Mouse (Mus musculus) T-helper 2 cell (primary cell): Measurements from ENCODE around the gene Higd2a.
"Not testable (repeated sequence)": the region's sequence is repeated elsewhere in the genome, so short reads cannot be mapped to it uniquely, and the experiment has no call there.

Source experiments
- in situ Hi-C: fragments of 300-600 bp; cut with MboI, MseI; formaldehyde crosslinking; loops from one replicate; pipeline ENCODE4 v1.15.1; 2025; ENCODE audit warnings: high pct_unique_total_duplicates

Higd2a gene

GRCm38 (mm10) chr13:54581385-54581784 lies 8.6 kb upstream of the Higd2a start:
- in situ Hi-C loops = no loop called here

- in situ Hi-C loops = no loop called here
These were observed 7.9 kb upstream of the Higd2a start for GRCm38 (mm10) chr13:54582126-54582525.

- in situ Hi-C loops = no loop called here
These were observed 7.1 kb upstream of the Higd2a start for GRCm38 (mm10) chr13:54582860-54583259.

GRCm38 (mm10) chr13:54585831-54586230 lies 4.2 kb upstream of the Higd2a start:
- in situ Hi-C loops = no loop called here

- in situ Hi-C loops = no loop called here
These were observed 502 bp upstream of the Higd2a start for GRCm38 (mm10) chr13:54589414-54589995.

GRCm38 (mm10) chr13:54591776-54592356 lies 1.9 kb downstream of the Higd2a start:
- in situ Hi-C loops = no loop called here

- in situ Hi-C loops = no loop called here
These were observed 3.6 kb downstream of the Higd2a start for GRCm38 (mm10) chr13:54593617-54594016.

GRCm38 (mm10) chr13:54596107-54596690 lies 6.2 kb downstream of the Higd2a start:
- in situ Hi-C loops = no loop called here

- in situ Hi-C loops = no loop called here
These were observed 6.9 kb downstream of the Higd2a start for GRCm38 (mm10) chr13:54596870-54597269.

- in situ Hi-C loops = no loop called here
These were observed 8.7 kb downstream of the Higd2a start for GRCm38 (mm10) chr13:54598622-54599143.

GRCm38 (mm10) chr13:54602639-54603111 lies 12.7 kb downstream of the Higd2a start:
- in situ Hi-C loops = no loop called here

- in situ Hi-C loops = no loop called here
These were observed 13.5 kb downstream of the Higd2a start for GRCm38 (mm10) chr13:54603501-54603900.

GRCm38 (mm10) chr13:54604221-54604620 lies 14.2 kb downstream of the Higd2a start:
- in situ Hi-C loops = no loop called here

- in situ Hi-C loops = no loop called here
These were observed 15.4 kb downstream of the Higd2a start for GRCm38 (mm10) chr13:54605426-54605825.

GRCm38 (mm10) chr13:54607204-54607603 lies 17.2 kb downstream of the Higd2a start:
- in situ Hi-C loops = no loop called here

- in situ Hi-C loops = no loop called here
These were observed 18.0 kb downstream of the Higd2a start for GRCm38 (mm10) chr13:54608002-54608401.

GRCm38 (mm10) chr13:54608666-54609065 lies 18.7 kb downstream of the Higd2a start:
- in situ Hi-C loops = no loop called here

- in situ Hi-C loops = no loop called here
These were observed 19.3 kb downstream of the Higd2a start for GRCm38 (mm10) chr13:54609301-54609700.

GRCm38 (mm10) chr13:54610613-54610971 lies 20.6 kb downstream of the Higd2a start:
- in situ Hi-C loops = no loop called here

- in situ Hi-C loops = no loop called here
These were observed 21.2 kb downstream of the Higd2a start, which contains the start of gene Cltb for GRCm38 (mm10) chr13:54610972-54611754. TSS of gene Cltb (minus strand) at chr13:54611344.

- in situ Hi-C loops = not testable (repeated sequence)
These were observed 23.1 kb downstream of the Higd2a start for GRCm38 (mm10) chr13:54613141-54613540.

GRCm38 (mm10) chr13:54616307-54616706 lies 26.3 kb downstream of the Higd2a start:
- in situ Hi-C loops = no loop called here
